Mouse (Mus musculus): ENCODE results near the gene Adamtsl5. TPM values are rescaled to one million over a fixed set of nuclear protein-coding genes. Genes with fewer than 3 reads are reported as not detected.
A peak's percentile ranks its signal among the peaks of the same experiment; 100 is the strongest.

Adamtsl5 gene
- polyA plus RNA-seq, 1 experiment = 10.8 TPM

DNA sequence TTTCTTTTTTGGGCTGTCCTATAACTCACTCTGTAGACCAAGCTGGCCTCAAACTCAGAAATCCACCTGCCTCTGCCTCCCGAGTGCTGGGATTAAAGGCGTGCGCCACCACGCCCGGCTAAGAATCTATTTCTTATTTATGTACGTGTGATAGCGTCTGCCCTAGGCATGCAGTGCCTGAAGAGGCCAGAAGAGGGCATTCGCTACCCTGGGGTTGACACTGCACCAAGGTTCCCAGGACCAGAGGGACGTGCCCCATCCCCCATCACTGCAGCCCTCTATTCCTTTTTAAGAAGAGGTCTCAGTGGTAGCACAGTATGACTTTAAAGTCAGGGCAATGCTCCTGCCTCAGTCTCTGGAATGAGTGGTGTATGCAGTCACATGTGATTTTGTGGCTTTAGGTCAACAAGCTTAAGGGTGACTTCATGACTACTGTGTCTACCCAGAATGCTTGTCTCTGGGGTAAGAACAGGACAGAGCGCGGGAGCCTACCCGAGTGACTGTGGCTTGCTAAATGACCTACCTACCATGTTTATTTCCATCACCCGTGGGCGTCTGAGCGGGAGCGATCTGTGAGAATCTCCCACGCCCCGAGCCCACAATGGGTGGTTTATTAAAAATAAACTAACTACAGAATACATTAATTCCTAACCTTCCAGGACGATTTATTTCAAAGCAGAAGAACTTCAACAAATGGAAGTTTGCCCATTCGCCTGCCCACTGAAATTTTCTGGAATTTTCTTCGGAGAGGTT, 22.0 kb upstream of the Adamtsl5 start:
- 81% methylated on average over 21 of the region's 21 CpGs for WGBS
- H3K4me3 ChIP-seq (replicated peaks; ENCODE audit: insufficient read depth, low read depth, low read length) = no peak overlapping the region
- no peaks in the 10 kb centered on the region for H3K4me1 ChIP-seq (ENCODE audit: control insufficient read depth, insufficient read depth, low read length)
- no peak for DNase-seq
- H3K27me3 ChIP-seq (ENCODE audit: control insufficient read depth, insufficient read depth, low read length) = no peaks in the 10 kb centered on the region
- no peak overlapping the region for H3K27ac ChIP-seq (ENCODE audit: insufficient read depth, low read length)
- TF ChIP-seq POLR2A (IDR thresholded peaks at IDR 0.05; ENCODE audit: borderline replicate concordance, insufficient read depth, low read length) = no peak
- peak; percentile 21; the same call in 1 of the 2 replicates for TF ChIP-seq CTCF (IDR thresholded peaks at IDR 0.05; ENCODE audit: borderline replicate concordance, insufficient read depth, low read depth, low read length)

DNA sequence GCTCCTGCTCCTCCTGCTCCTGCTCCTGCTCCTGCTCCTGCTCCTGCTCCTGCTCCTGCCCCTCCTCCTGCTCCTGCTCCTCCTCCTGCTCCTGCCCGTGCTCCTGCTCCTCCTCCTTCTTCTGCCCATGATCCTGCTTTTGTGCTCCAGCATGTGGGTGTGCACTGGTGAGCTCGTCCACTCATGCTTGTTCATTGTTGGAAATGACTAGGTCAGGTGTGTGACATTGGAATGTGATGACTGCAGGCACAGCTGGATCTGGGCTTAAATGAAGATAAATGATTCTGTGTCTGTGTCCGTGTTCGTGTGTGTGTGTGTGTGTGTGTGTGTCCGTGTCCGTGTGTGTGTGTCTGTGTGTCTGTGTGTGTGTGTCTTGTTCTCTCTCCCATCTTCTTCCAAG, 20.2 kb upstream of the Adamtsl5 start:
- Histone ChIP-seq H3K27me3 (ENCODE audit: control insufficient read depth, insufficient read depth, low read length) (no peaks in the 10 kb centered on the region), H3K27ac (ENCODE audit: insufficient read depth, low read length) (no peak overlapping the region), H3K4me1 (ENCODE audit: control insufficient read depth, insufficient read depth, low read length) (no peaks in the 10 kb centered on the region), H3K4me3 (replicated peaks; ENCODE audit: insufficient read depth, low read depth, low read length) (no peak overlapping the region)
- DNase-seq = no peak
- 85% methylated on average over 6 of the region's 6 CpGs for WGBS
- no peak for TF ChIP-seq POLR2A (IDR thresholded peaks at IDR 0.05; ENCODE audit: borderline replicate concordance, insufficient read depth, low read length)
- TF ChIP-seq CTCF (IDR thresholded peaks at IDR 0.05; ENCODE audit: borderline replicate concordance, insufficient read depth, low read depth, low read length) = no peak

DNA sequence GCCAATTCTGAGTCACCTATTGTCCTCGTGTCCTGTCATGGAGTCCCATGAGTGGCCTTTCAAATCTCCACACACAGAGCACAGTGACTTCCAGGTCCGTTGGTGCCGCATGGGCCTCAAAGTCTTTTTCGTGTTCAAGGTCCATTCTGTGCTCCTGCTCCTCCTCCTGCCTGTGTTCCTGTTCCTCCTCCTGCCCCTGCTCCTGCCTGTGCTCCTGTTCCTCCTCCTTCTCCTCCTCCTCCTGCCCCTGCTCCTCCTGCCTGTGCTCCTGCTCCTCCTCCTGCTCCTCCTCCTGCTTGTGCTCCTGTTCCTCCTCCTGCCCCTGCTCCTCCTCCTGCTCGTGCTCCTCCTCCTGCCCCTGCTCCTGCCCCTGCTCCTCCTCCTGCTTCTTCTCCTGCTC, 19.7 kb upstream of the Adamtsl5 start:
- no peak for DNase-seq
- Histone ChIP-seq H3K4me3 (replicated peaks; ENCODE audit: insufficient read depth, low read depth, low read length) (no peak overlapping the region), H3K27me3 (ENCODE audit: control insufficient read depth, insufficient read depth, low read length) (no peaks in the 10 kb centered on the region), H3K27ac (ENCODE audit: insufficient read depth, low read length) (no peak overlapping the region), H3K4me1 (ENCODE audit: control insufficient read depth, insufficient read depth, low read length) (no peaks in the 10 kb centered on the region)
- TF ChIP-seq CTCF (IDR thresholded peaks at IDR 0.05; ENCODE audit: borderline replicate concordance, insufficient read depth, low read depth, low read length) (no peak), POLR2A (IDR thresholded peaks at IDR 0.05; ENCODE audit: borderline replicate concordance, insufficient read depth, low read length) (no peak)
- 50% methylated on average over 5 of the region's 5 CpGs for WGBS

DNA sequence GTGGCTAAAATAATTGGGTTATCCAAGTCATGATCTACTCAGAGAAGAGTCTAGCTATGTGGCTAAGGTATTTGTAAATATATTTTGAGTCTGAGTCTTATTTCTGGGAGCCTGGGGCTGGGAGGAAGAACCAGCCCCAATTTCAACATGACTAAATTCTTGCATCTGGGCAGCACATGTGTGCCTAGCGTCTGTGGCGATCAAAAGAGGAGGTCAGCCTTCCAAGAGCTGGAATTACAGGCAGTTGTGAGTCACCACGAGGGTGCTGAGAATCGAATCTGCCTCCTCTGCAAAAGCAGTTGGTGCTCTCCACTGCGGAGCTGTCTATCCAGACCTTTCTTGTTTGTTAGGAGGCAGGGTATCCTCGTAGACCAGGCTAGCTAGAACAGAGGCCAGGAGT, 17.5 kb upstream of the Adamtsl5 start:
- 67% methylated on average over 6 of the region's 6 CpGs for WGBS
- no peak for DNase-seq
- TF ChIP-seq POLR2A (IDR thresholded peaks at IDR 0.05; ENCODE audit: borderline replicate concordance, insufficient read depth, low read length) (no peak), CTCF (IDR thresholded peaks at IDR 0.05; ENCODE audit: borderline replicate concordance, insufficient read depth, low read depth, low read length) (no peak)
- Histone ChIP-seq H3K27ac (ENCODE audit: insufficient read depth, low read length) (no peak overlapping the region), H3K4me1 (ENCODE audit: control insufficient read depth, insufficient read depth, low read length) (no peaks in the 10 kb centered on the region), H3K27me3 (ENCODE audit: control insufficient read depth, insufficient read depth, low read length) (no peaks in the 10 kb centered on the region), H3K4me3 (replicated peaks; ENCODE audit: insufficient read depth, low read depth, low read length) (no peak overlapping the region)

DNA sequence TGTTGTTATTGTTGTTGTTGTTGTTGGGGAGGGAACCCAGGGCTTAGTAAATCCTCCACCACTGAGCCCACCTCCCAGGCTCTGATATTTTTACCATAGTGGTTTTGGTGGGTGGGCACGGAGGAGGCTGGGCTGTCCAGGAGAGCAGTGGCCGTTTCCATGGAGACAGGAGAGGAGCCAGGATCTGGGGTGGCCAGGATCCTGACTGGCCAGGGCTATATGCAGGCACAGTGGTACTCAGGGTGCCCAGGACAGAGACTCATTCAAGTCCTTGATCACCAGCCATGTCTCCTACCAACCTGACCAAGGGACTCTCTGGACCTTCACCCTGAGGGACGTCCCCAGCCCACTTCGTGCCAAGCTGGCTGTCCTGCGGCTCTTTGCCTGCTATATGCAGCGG, 15.5 kb upstream of the Adamtsl5 start:
- no peak overlapping the region for H3K27ac ChIP-seq (ENCODE audit: insufficient read depth, low read length)
- WGBS = 12% methylated on average over 6 of the region's 6 CpGs

DNA sequence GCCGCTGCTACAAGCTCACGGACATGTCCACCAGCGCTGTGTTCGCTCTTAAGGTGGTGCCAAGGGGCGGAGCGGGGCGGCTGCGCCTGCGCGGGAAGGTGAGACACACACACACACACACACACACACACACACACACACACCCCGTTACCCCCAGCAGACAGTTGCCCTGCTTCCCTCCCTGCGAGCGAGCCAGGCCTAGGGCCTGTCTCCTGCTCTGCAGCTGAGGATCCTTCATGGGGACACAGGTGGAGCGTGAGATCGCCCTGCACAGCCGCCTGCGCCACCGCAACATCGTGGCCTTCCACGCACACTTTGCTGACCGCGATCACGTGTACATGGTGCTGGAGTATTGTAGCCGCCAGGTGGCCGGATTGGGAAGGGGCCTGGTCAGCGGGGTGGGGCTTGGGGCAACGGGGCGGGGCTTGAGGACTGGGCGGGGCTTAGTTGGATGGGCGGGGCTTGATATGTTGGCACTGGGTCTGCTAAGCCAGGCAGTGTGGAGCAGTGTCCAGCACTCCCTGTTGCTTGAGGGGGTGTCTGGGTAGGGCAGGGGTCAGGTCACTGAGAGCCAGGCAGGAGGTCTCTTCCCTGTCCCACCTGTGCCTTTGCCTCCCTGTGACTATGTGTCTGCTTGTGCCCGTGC, 9.9 kb upstream of the Adamtsl5 start:
- 6% methylated on average over 30 of the region's 31 CpGs for WGBS
- DNase-seq = peak; percentile 75 to 80
- Histone ChIP-seq H3K4me3 (replicated peaks; ENCODE audit: insufficient read depth, low read depth, low read length) (peak overlapping the region; percentile 78), H3K27ac (ENCODE audit: insufficient read depth, low read length) (no peak overlapping the region), H3K27me3 (ENCODE audit: control insufficient read depth, insufficient read depth, low read length) (no peaks in the 10 kb centered on the region), H3K4me1 (ENCODE audit: control insufficient read depth, insufficient read depth, low read length) (peaks cover 12% of the 10 kb centered on the region; the same call in 1 of the 2 replicates)
- TF ChIP-seq CTCF (IDR thresholded peaks at IDR 0.05; ENCODE audit: borderline replicate concordance, insufficient read depth, low read depth, low read length) (peak; percentile 24; the same call in 1 of the 2 replicates), POLR2A (IDR thresholded peaks at IDR 0.05; ENCODE audit: borderline replicate concordance, insufficient read depth, low read length) (peak; percentile 52)

More for the DNA sequence above, 15.5 kb upstream of the Adamtsl5 start:
- Histone ChIP-seq H3K4me1 (ENCODE audit: control insufficient read depth, insufficient read depth, low read length) (no peaks in the 10 kb centered on the region), H3K4me3 (replicated peaks; ENCODE audit: insufficient read depth, low read depth, low read length) (no peak overlapping the region), H3K27me3 (ENCODE audit: control insufficient read depth, insufficient read depth, low read length) (no peaks in the 10 kb centered on the region)
- DNase-seq = no peak
- no peak for TF ChIP-seq CTCF (IDR thresholded peaks at IDR 0.05; ENCODE audit: borderline replicate concordance, insufficient read depth, low read depth, low read length)
- TF ChIP-seq POLR2A (IDR thresholded peaks at IDR 0.05; ENCODE audit: borderline replicate concordance, insufficient read depth, low read length) = no peak

DNA sequence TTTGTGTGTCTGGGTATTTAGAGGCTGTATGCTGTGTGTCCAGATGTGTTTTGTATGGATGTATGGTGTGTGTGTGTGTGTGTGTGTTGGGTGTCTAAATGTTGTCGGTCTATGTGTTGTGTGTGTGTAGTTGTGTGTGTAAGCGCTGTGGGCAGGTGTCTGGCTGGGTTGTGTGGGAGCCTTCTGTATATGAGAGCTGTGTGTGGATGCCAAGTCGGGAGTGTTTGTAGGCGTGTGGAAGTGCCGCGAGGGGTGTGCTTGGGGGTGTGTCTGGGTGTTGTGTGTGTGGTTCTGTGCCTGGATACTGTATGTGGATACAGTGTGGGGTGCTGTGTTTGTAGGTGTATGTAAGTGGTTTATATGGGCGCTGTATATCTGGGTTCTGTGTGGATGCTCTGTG, 9.1 kb upstream of the Adamtsl5 start:
- no peak for TF ChIP-seq CTCF (IDR thresholded peaks at IDR 0.05; ENCODE audit: borderline replicate concordance, insufficient read depth, low read depth, low read length)
- no peak for TF ChIP-seq POLR2A (IDR thresholded peaks at IDR 0.05; ENCODE audit: borderline replicate concordance, insufficient read depth, low read length)
- DNase-seq = peak in 1 of 2 experiments; percentile 44
- Histone ChIP-seq H3K27me3 (ENCODE audit: control insufficient read depth, insufficient read depth, low read length) (no peaks in the 10 kb centered on the region), H3K4me3 (replicated peaks; ENCODE audit: insufficient read depth, low read depth, low read length) (peak overlapping the region; percentile 78), H3K4me1 (ENCODE audit: control insufficient read depth, insufficient read depth, low read length) (peaks cover 12% of the 10 kb centered on the region; the same call in 1 of the 2 replicates), H3K27ac (ENCODE audit: insufficient read depth, low read length) (0 out of 2 replicates have a peak overlapping the region, but pooled peaks have one; percentile 1)
- WGBS = 17% methylated on average over 7 of the region's 7 CpGs
